In the genomic region with DNA sequence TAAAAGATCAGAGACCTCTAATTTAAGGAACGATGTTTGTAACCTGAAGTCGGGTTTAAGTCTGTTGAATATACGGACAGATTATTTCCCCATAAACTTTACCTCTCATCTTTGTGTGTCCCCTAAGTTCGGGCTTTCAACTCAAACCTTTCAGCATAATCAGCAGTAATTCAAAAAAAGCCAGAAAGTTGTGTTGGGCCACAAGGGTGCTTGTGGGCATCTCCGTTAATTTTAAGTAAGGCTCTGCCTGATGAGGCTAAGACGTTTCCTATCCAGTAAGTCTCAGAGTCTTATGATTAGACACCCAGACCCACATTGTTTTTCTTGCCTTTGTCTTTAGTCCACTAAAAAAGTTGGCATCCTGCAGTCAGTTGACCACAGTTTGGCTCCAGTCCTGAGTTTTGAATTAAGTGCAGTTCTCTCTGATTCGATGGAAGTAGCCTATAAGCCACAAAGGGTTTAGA, we compare ENCODE assay signal across 8 mouse cellular contexts. TPM values are rescaled to one million over a fixed set of nuclear protein-coding genes. Genes with fewer than 3 reads are reported as not detected.
A peak's percentile ranks its signal among the peaks of the same experiment; 100 is the strongest.
DNase-seq lines count a peak whose midpoint lies in the region; ATAC-seq and TF ChIP-seq lines count a peak whose summit lies in the region.

No protein-coding gene starts in this region.

- peaks cover 21% of the 10 kb centered on the region for H3K4me1 ChIP-seq in kidney, embryonic 14.5 days (ENCODE audit: control insufficient read depth, insufficient read depth, low read length)
- H3K4me1 ChIP-seq in hindbrain, embryonic 10.5 days (replicated peaks) = peaks cover 60% of the 10 kb centered on the region
- peaks cover 12% of the 10 kb centered on the region for H3K4me1 ChIP-seq in lung, embryonic 14.5 days (ENCODE audit: insufficient read depth)

- peak overlapping the region; percentile 99 for H3K9ac ChIP-seq in kidney, embryonic 14.5 days (ENCODE audit: low read depth, low read length)
- peak overlapping the region; percentile 99 for H3K9ac ChIP-seq in lung, embryonic 14.5 days

- ATAC-seq in kidney, embryonic 14.5 days (ENCODE audit: low FRiP score, low TSS enrichment) = no peak
- ATAC-seq in lung, embryonic 14.5 days (ENCODE audit: insufficient read depth) = no peak

- peak overlapping the region; percentile 75 for H3K4me2 ChIP-seq in kidney, embryonic 14.5 days (replicated peaks; ENCODE audit: low read depth, low read length)
- peak overlapping the region; percentile 75 for H3K4me2 ChIP-seq in lung, embryonic 14.5 days

- H3K4me3 ChIP-seq in kidney, embryonic 14.5 days (ENCODE audit: low read length) = peak overlapping the region; percentile 80
- peak overlapping the region; percentile 100 for H3K4me3 ChIP-seq in hindbrain, embryonic 10.5 days
- peak overlapping the region; percentile 99 for H3K4me3 ChIP-seq in lung, embryonic 14.5 days (ENCODE audit: low read depth, low read length)

- WGBS in kidney, embryonic 14.5 days = under 1% methylated on average over 7 of the region's 7 CpGs
- WGBS in hindbrain, embryonic 10.5 days = 6% methylated on average over 7 of the region's 7 CpGs
- 2% methylated on average over 7 of the region's 7 CpGs for WGBS in lung, embryonic 14.5 days

- no peaks in the 10 kb centered on the region for H3K27me3 ChIP-seq in kidney, embryonic 14.5 days (ENCODE audit: control insufficient read depth, insufficient read depth, low read length)
- no peaks in the 10 kb centered on the region for H3K27me3 ChIP-seq in hindbrain, embryonic 10.5 days (ENCODE audit: insufficient read depth, poor library complexity, severe bottlenecking)
- H3K27me3 ChIP-seq in lung, embryonic 14.5 days (ENCODE audit: insufficient read depth, low read length) = no peaks in the 10 kb centered on the region

- no peak for DNase-seq in kidney, adult 11 months
- DNase-seq in embryo, embryonic 11 days = peak; percentile 17
- DNase-seq in hindbrain, embryonic 10.5 days (ENCODE audit: low spot score) = no peak
- DNase-seq in lung, embryonic 14.5 days = peak; percentile 81
- DNase-seq in right cerebral cortex, postnatal 4 days = no peak
- no peak for DNase-seq in thymus, postnatal 0 days (ENCODE audit: low spot score)
- no peak for DNase-seq in spleen, adult 18-20 months

- H3K9me3 ChIP-seq in kidney, embryonic 14.5 days (ENCODE audit: control insufficient read depth, low read length) = no peaks in the 10 kb centered on the region
- no peaks in the 10 kb centered on the region for H3K9me3 ChIP-seq in hindbrain, embryonic 10.5 days
- H3K9me3 ChIP-seq in lung, embryonic 14.5 days (ENCODE audit: low read depth, low read length) = no peaks in the 10 kb centered on the region

- H3K27ac ChIP-seq in kidney, embryonic 14.5 days (ENCODE audit: low read depth, low read length) = no peak overlapping the region; the same call in 1 of the 2 replicates
- peak overlapping the region; percentile 100 for H3K27ac ChIP-seq in hindbrain, embryonic 10.5 days
- H3K27ac ChIP-seq in lung, embryonic 14.5 days (ENCODE audit: low read depth) = peak overlapping the region; percentile 94

- H3K36me3 ChIP-seq in kidney, embryonic 14.5 days (ENCODE audit: control insufficient read depth, insufficient read depth, low read length) = no peaks in the 10 kb centered on the region
- 0 out of 2 replicates have a peak, but pooled peaks cover 6% of the 10 kb centered on the region for H3K36me3 ChIP-seq in hindbrain, embryonic 10.5 days
- no peaks in the 10 kb centered on the region for H3K36me3 ChIP-seq in lung, embryonic 14.5 days (ENCODE audit: insufficient read depth)

- no peak for TF ChIP-seq CTCF in lung, embryonic 14.5 days (IDR thresholded peaks at IDR 0.05; ENCODE audit: low read depth)

RNA-seq across cellular contexts. Expression of gene Uhrf2, which starts 1.2 kb away (rescaled TPM):
- polyA plus RNA-seq in kidney, embryonic 14.5 days (2014; fragmentation: Nextera tagmentation; extraction: Ambion mirVana) = 75.9 and 101 TPM in 2 replicates
- 66.8 and 83.7 TPM in 2 replicates for polyA plus RNA-seq in hindbrain, embryonic 10.5 days (2016; fragmentation: Nextera tagmentation; extraction: Ambion mirVana)
- polyA plus RNA-seq in lung, embryonic 14.5 days (2014; fragmentation: Nextera tagmentation; extraction: Ambion mirVana) = 78.5 and 78.6 TPM in 2 replicates
- polyA plus RNA-seq in thymus, postnatal 0 days (2015; fragmentation: Nextera tagmentation; extraction: Ambion mirVana) = 44.6 and 54.4 TPM in 2 replicates

RNA-seq across cellular contexts. Expression of gene Trpd52l3, which starts 27.9 kb away (rescaled TPM):
- not detected in 2 replicates for polyA plus RNA-seq in kidney, embryonic 14.5 days (2014; fragmentation: Nextera tagmentation; extraction: Ambion mirVana)
- polyA plus RNA-seq in hindbrain, embryonic 10.5 days (2016; fragmentation: Nextera tagmentation; extraction: Ambion mirVana) = not detected in 2 replicates
- not detected in 2 replicates for polyA plus RNA-seq in lung, embryonic 14.5 days (2014; fragmentation: Nextera tagmentation; extraction: Ambion mirVana)
- not detected in 2 replicates for polyA plus RNA-seq in thymus, postnatal 0 days (2015; fragmentation: Nextera tagmentation; extraction: Ambion mirVana)

Comparison
In these comparisons a context has a peak if more than half of its experiments do, and no peak if none do; other contexts are left out.
1. DNase-seq: peak in embryo, embryonic 11 days (single experiment) and lung, embryonic 14.5 days (single experiment); none in kidney, adult 11 months (single experiment), hindbrain, embryonic 10.5 days (single experiment), right cerebral cortex, postnatal 4 days (single experiment), thymus, postnatal 0 days (single experiment) and spleen, adult 18-20 months (0 of 2).
2. Peak in every context shown above with its lines, with median percentiles within 50 percentile points of each other: H3K4me3 ChIP-seq.